Mouse (Mus musculus) G1E (cell line): ENCODE results near the gene Fam83f.

Experiments
- CTCF ChIP-seq: IDR thresholded peaks from 2 replicates; pipeline ENCODE4 v1.5.1; 2012; ENCODE audit warnings: low read depth, low read length, inconsistent platforms, mixed read lengths
- GATA1 ChIP-seq: IDR thresholded peaks from 2 replicates; pipeline ENCODE4 v1.6.1; 2012; ENCODE audit warnings: borderline replicate concordance, low read length, inconsistent platforms, mixed read lengths
- TAL1 ChIP-seq: conservative IDR thresholded peaks from 2 replicates; pipeline ENCODE4 v1.6.1; 2012; ENCODE audit warnings: low read depth, low read length, inconsistent platforms, mixed read lengths

- TF ChIP-seq CTCF (no peak), GATA1 (no peak), TAL1 (no peak)
These were observed 50.7 kb downstream of the Fam83f start for GRCm38 (mm10) chr15:80722366-80722765.
